Mouse (Mus musculus) adipose tissue, adult 10 weeks (tissue): ENCODE data around the gene Olfr912. TPM values are rescaled to one million over a fixed set of nuclear protein-coding genes. Genes with fewer than 3 reads are reported as not detected.

Experiments
- polyA plus RNA-seq: library from polyadenylated mRNA; stranded (reverse); fragments of 350-450 nt; fragmentation: Illumina TruSeq; extraction: RNeasy Lipid Tissue Mini Kit (QIAGEN cat#74804); gene quantifications from one replicate; pipeline ENCODE4 v1.2.3, GENCODE M21; 2014; ENCODE audit warnings: low read depth, low replicate concordance

The Olfr912 gene
- not detected for polyA plus RNA-seq

GRCm38 (mm10) chr9:38579878-38580277, at the start of gene Olfr912:
Gene Olfr912 (plus strand): TSS chr9:38580178.

GRCm38 (mm10) chr9:38537549-38537948, 42.4 kb upstream of the Olfr912 start, which contains the start of gene Olfr910:
Gene Olfr910 (plus strand): TSS chr9:38537849.

GRCm38 (mm10) chr9:38592459-38592858, 12.5 kb downstream of the Olfr912 start, which contains the start of gene Olfr913:
Gene Olfr913 (plus strand): TSS chr9:38592759.

GRCm38 (mm10) chr9:38604802-38605201, 24.8 kb downstream of the Olfr912 start, which contains the start of gene Olfr914:
Gene Olfr914 (plus strand): TSS chr9:38605102.

Other genes with a start within 250 kb of the Olfr912 start
- not detected for gene Olfr898, start 231.8 kb upstream of the Olfr912 start, polyA plus RNA-seq
- not detected for gene Olfr250, start 213.3 kb upstream of the Olfr912 start, polyA plus RNA-seq
- not detected for gene Olfr251, start 203.1 kb upstream of the Olfr912 start, polyA plus RNA-seq
- not detected for gene Olfr147, start 178.5 kb upstream of the Olfr912 start, polyA plus RNA-seq
- gene Olfr901, start 150.7 kb upstream of the Olfr912 start, polyA plus RNA-seq = not detected
- gene Olfr902, start 132.5 kb upstream of the Olfr912 start, polyA plus RNA-seq = not detected
- gene Olfr904, start 117.0 kb upstream of the Olfr912 start, polyA plus RNA-seq = not detected
- gene Olfr905, start 109.1 kb upstream of the Olfr912 start, polyA plus RNA-seq = not detected
- gene Olfr906, start 93.1 kb upstream of the Olfr912 start, polyA plus RNA-seq = not detected
- not detected for gene Olfr907, start 84.4 kb upstream of the Olfr912 start, polyA plus RNA-seq
- not detected for gene Olfr911-ps1, start 58.6 kb upstream of the Olfr912 start, polyA plus RNA-seq
- not detected for gene Olfr910, start 42.3 kb upstream of the Olfr912 start, polyA plus RNA-seq
- not detected for gene Olfr913, start 12.6 kb downstream of the Olfr912 start, polyA plus RNA-seq
- gene Olfr914, start 24.9 kb downstream of the Olfr912 start, polyA plus RNA-seq = not detected
- gene Olfr916, start 79.7 kb downstream of the Olfr912 start, polyA plus RNA-seq = not detected
- gene Olfr917, start 85.7 kb downstream of the Olfr912 start, polyA plus RNA-seq = not detected
- not detected for gene Olfr918, start 94.4 kb downstream of the Olfr912 start, polyA plus RNA-seq
- not detected for gene Olfr919, start 123.5 kb downstream of the Olfr912 start, polyA plus RNA-seq
- 28.2 TPM for gene Vwa5a, start 138.1 kb downstream of the Olfr912 start, polyA plus RNA-seq
- gene Olfr920, start 172.1 kb downstream of the Olfr912 start, polyA plus RNA-seq = 0.37 TPM
- not detected for gene Olfr921, start 192.9 kb downstream of the Olfr912 start, polyA plus RNA-seq
- gene Olfr922, start 234.4 kb downstream of the Olfr912 start, polyA plus RNA-seq = not detected
- gene Olfr923, start 246.4 kb downstream of the Olfr912 start, polyA plus RNA-seq = not detected